Mouse (Mus musculus) neural tube, embryonic 10.5 days (tissue): ENCODE results near the gene Hdac7.

ENCODE experiments used
- DNase-seq: peaks from one replicate; pipeline ENCODE4 v3.0.0-alpha.2; 2017; ENCODE audit warnings: low spot score; ENCODE audit errors: extremely low spot score

Gene Hdac7

GRCm38 (mm10) chr15:97746748-97747147, 97.6 kb downstream of the Hdac7 start:
- no peak for DNase-seq

- DNase-seq = no peak
These were observed 98.0 kb downstream of the Hdac7 start for GRCm38 (mm10) chr15:97746278-97746677.

GRCm38 (mm10) chr15:97745331-97745730, 99.0 kb downstream of the Hdac7 start:
- DNase-seq = no peak

- no peak for DNase-seq
These were observed 99.4 kb downstream of the Hdac7 start for GRCm38 (mm10) chr15:97744930-97745329.

- DNase-seq = no peak
These were observed 100.3 kb downstream of the Hdac7 start for GRCm38 (mm10) chr15:97743961-97744525.

GRCm38 (mm10) chr15:97743210-97743609, 101.1 kb downstream of the Hdac7 start:
- no peak for DNase-seq
